Mouse (Mus musculus) liver, embryonic 18 days (tissue): ENCODE results near the gene Eif3a. TPM values are rescaled to one million over a fixed set of nuclear protein-coding genes. Genes with fewer than 3 reads are reported as not detected.

Source experiments
- polyA plus RNA-seq: library from polyadenylated mRNA; depleted of rRNA; stranded (reverse); fragments of >200 nt; gene quantifications from 2 replicates; pipeline ENCODE4 v1.2.3, GENCODE M21; 2012; rRNA removed

The Eif3a gene
- 57.1 and 66.5 TPM in 2 replicates for polyA plus RNA-seq

GRCm38 (mm10) chr19:60790551-60791161, at the start of gene Eif3a:
TSS of gene Eif3a (minus strand) at chr19:60790658.

GRCm38 (mm10) chr19:60811098-60812035, 20.9 kb upstream of the Eif3a start, which contains the start of gene Fam45a:
TSS of gene Fam45a (plus strand) at chr19:60811585.

GRCm38 (mm10) chr19:60755438-60756191, 34.8 kb downstream of the Eif3a start, which contains the start of gene Nanos1:
TSS of gene Nanos1 (plus strand) at chr19:60755987.

Other genes with a start within 250 kb of the Eif3a start
- 6.4 TPM in 2 replicates for gene Cacul1, start 209.6 kb downstream of the Eif3a start, polyA plus RNA-seq
- gene Nanos1, start 34.7 kb downstream of the Eif3a start, polyA plus RNA-seq = 0.31 and 0.34 TPM in 2 replicates
- 11.0 and 11.5 TPM in 2 replicates for gene Fam45a, start 20.9 kb upstream of the Eif3a start, polyA plus RNA-seq
- 0.73 and 0.97 TPM in 2 replicates for gene Sfxn4, start 70.8 kb upstream of the Eif3a start, polyA plus RNA-seq
- 165 and 168 TPM in 2 replicates for gene Prdx3, start 83.9 kb upstream of the Eif3a start, polyA plus RNA-seq
- gene Grk5, start 99.1 kb upstream of the Eif3a start, polyA plus RNA-seq = 0.91 and 0.93 TPM in 2 replicates